Mouse (Mus musculus) midbrain, embryonic 13.5 days (tissue): Measurements from ENCODE around the gene Stab2. TPM values are rescaled to one million over a fixed set of nuclear protein-coding genes. Genes with fewer than 3 reads are reported as not detected.

Experiments
- polyA plus RNA-seq: library from polyadenylated mRNA; unstranded; fragments of >200 nt; fragmentation: Nextera tagmentation; extraction: Ambion mirVana; gene quantifications from 2 replicates; pipeline ENCODE4 v1.2.1, GENCODE M21; 2015

Stab2 gene
- polyA plus RNA-seq, 1 experiment from 2014 or later: 0.04 TPM

Other genes with a start within 250 kb of the Stab2 start
- not detected in 2 replicates for gene Gm49358, start 244.1 kb downstream of the Stab2 start, polyA plus RNA-seq
- 5.9 and 6.5 TPM in 2 replicates for gene Nt5dc3, start 229.0 kb downstream of the Stab2 start, polyA plus RNA-seq
- 0.28 and 0.62 TPM in 2 replicates for gene 1700113H08Rik, start 50.0 kb upstream of the Stab2 start, polyA plus RNA-seq